Mouse (Mus musculus) bone marrow, adult 2 months (tissue): ENCODE results near the gene H2-Q6.
"Not testable (repeated sequence)": the region's sequence is repeated elsewhere in the genome, so short reads cannot be mapped to it uniquely, and the experiment has no call there.

Experiments used
- CTCF ChIP-seq: fragments of 200-500 bp; IDR thresholded peaks from 2 replicates; pipeline ENCODE4 v1.5.1; 2011; ENCODE audit warnings: low read length, control low read depth; ENCODE audit not compliant: control insufficient read depth, insufficient read depth
- POLR2A ChIP-seq: fragments of 200-500 bp; IDR thresholded peaks from 2 replicates; pipeline ENCODE4 v1.6.1; 2011; ENCODE audit warnings: low read depth, mild to moderate bottlenecking, control low read depth, low read length, borderline replicate concordance; ENCODE audit not compliant: control insufficient read depth

DNA sequence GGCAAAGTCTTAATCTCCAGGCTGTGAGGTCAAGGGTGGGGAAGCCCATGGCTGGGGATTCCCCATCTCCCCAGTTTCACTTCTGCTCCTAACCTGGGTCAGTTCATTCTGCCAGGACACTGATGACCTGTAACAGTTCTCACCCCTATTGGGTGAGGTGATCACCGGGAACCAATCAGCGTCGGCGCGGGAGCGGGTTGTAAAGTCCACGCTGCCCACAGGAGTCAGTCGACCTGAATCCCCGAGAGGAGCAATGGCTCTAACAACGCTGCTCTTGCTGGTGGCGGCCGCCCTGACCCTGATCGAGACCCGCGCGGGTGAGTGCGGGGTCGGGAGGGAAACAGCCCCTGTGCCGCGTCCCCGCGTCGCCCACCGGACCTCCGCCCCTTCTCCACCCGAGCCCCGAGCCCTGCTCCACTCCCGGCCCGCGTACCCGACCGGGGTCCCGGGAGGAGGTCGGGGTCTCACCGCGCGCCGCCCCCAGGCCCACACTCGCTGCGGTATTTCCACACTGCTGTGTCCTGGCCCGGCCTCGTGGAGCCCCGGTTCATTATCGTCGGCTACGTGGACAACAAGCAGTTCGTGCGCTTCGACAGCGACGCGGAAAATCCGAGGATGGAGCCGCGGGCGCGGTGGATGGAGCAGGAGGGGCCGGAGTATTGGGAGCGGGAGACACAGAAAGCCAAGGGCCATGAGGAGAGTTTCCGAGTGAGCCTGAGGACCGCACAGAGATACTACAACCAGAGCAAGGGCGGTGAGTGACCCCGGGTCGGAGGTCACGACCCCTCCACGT is at the start of gene H2-Q6:
- TF ChIP-seq CTCF: not testable (repeated sequence)
- TF ChIP-seq POLR2A: peak; percentile 77; the same call in 1 of the 2 replicates
